Mouse (Mus musculus) kidney, postnatal 14 days (tissue): ENCODE data around the gene Vars.
"Not testable (repeated sequence)": the region's sequence is repeated elsewhere in the genome, so short reads cannot be mapped to it uniquely, and the experiment has no call there.

Experiments used
- DNase-seq: peaks from one replicate; pipeline ENCODE4 v3.0.0; 2022; ENCODE audit warnings: mixed read lengths

Gene Vars

DNA sequence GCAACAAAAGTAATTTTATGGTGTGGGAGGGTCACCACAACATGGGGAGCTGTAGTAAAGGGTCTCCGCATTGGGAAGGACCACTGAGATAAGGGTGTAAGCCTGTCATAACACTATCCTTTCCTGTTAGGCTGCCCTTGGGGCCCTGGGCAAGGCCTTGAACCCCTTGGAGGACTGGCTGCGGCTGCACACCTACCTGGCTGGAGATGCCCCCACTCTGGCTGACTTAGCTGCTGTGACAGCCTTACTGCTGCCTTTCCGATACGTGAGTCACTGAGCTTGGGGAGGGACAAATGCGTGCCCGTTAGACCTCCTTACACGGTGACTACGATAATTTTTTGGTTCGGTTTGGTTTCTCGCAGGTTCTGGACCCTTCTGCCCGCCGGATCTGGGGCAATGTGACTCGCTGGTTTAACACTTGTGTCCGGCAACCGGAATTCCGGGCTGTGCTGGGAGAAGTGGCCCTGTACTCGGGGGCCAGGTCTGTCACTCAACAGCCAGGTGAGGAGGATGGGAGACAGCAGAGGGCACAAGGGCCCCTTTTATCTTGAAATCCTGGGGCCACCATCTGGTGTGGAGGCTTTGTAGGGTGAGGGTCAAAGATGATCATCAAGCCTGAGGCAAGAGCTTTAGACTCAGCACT, 3.4 kb downstream of the Vars start:
- no peak for DNase-seq

DNA sequence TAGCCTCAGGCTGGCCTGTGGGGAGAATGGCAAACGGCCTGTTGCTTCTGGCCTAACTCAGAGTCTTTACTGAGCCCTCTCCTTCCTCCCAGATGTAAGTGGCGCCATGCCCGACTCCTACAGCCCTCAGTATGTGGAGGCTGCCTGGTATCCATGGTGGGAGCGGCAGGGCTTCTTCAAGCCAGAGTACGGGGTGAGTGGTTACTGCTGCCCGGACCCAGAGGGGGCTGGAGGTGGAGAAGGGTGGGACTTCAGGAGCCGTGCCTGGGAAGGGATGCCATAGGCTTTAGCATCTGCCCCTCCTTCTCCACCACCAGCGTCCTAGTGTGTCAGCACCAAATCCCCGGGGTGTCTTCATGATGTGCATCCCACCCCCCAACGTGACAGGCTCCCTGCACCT, 4.4 kb downstream of the Vars start:
- no peak for DNase-seq

DNA sequence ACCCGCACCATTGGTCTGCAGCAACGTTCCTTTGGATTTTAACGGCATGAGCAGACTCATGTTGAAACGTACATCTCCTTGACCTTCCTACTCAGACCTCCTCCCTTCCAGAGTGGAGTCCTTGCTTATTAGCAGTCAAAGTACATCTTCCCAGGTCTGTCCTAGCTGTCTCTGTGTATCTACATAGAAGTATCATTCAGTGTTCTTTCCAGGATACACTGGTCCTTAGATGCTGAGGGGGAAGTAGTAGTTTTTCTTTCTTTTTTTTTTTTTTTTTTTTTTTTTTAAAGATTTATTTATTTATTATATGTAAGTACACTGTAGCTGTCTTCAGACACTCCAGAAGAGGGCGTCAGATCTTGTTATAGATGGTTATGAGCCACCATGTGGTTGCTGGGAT, 5.1 kb downstream of the Vars start:
- DNase-seq, result not testable (repeated sequence)

DNA sequence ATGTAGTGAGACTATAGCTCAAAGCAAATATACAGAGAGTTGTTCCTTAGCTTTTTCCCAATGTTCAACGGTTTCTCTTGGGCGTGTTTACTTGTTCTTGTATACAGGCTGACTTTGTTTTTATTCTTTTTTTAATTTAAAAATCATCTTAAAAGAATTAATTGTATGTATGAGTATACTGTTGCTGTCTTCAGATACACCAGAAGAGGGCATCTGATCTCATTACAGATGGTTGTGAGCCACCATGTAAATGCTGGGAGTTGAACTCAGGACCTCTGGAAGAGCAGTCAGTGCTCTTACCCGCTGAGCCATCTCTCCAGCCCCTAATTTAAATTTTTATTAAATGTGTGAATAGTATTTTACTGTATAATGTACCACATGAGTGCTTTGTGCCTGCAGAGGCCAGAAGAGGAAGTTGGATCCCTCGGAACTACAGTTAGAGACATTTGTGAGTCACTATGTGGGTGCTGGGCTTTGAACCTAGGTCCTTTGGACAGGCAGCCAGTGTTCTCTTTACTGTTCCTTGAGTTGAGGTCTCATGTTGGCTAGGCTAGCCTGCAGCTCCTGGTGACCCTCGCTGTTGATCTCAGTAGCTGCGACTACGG, 6.7 kb downstream of the Vars start:
- DNase-seq, result no peak

DNA sequence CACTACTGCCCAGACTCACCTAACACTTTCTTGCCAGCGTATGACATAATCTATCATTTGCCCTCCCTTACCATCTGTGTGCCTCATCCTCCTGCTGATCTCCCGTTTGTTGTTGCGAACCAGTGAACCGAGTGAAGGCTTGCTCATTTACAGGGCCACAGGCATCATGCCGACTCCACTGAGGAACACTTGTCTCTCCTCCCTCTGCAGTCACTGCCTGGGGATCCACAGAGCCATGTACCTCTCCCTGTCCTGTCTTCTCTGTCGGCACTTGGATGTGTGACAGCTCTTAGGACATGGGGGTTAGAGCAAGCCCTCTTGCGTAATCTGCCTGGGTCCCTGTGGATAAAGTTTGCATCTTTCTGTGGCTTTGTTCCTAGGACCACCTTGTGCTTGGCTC, 8.8 kb downstream of the Vars start:
- no peak for DNase-seq

DNA sequence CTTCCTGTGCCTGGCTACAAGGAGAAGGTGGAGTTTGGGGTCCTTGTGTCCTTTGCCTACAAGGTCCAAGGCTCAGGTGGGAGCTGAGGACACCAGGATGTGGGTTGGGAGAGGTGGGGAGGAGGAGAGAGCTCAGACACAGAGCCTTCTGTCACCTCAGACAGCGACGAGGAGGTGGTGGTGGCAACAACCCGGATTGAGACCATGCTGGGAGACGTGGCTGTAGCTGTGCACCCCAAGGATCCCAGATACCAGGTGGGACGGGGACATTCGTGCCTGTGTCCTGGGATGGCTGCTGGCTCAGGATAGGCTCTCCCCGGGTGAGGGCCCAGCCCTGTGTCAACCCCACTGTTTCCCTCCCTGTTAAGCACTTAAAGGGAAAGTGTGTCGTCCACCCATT, 10.7 kb downstream of the Vars start:
- no peak for DNase-seq

DNA sequence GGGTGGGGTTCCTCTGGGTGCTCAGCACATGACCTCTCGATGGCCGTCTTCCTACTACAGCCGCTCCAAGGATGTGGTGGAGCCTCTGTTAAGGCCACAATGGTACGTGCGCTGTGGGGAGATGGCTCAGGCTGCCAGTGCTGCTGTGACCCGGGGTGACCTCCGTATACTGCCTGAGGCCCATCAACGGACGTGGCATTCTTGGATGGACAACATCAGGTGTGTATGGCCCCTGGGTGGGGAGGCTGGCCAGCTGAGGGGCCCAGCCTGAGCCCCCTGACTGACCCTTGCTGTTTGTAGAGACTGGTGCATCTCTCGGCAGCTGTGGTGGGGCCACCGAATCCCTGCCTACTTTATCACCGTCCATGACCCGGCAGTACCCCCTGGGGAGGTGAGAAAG, 11.6 kb downstream of the Vars start:
- no peak for DNase-seq

DNA sequence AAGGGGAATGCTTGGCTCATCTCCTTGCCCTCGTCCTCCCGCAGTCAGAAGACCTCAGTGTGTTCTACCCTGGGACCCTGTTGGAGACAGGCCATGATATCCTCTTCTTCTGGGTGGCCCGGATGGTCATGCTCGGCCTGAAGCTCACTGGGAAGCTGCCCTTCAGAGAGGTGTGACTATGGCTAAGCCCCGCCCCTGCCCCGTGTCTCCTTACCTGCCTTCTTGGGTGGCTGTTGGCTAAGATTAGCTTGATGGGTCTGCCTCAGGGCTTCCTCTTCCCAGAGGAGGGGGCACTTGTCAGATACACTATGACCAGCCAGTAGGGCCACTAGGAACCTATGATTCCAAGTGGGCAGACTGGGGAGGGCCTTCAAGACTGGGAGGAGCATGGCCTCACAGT, 12.4 kb downstream of the Vars start:
- no peak for DNase-seq

DNA sequence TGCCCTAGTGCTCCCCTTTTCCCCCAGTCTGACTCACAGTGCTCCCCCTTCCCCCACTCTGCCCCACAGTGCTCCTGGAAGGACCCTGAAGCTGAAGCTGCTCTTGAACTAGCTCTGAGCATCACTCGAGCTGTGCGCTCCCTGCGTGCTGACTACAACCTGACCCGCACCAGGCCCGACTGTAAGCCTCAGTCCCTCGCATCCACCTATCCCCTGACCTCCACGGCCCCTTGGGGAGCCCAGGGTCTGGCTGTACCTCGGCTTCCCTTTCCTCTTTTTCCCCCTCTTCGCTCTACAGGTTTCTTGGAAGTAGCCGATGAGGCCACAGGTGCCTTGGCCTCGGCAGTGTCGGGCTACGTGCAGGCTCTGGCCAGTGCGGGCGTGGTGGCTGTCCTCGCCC, 14.5 kb downstream of the Vars start:
- DNase-seq, result no peak

DNA sequence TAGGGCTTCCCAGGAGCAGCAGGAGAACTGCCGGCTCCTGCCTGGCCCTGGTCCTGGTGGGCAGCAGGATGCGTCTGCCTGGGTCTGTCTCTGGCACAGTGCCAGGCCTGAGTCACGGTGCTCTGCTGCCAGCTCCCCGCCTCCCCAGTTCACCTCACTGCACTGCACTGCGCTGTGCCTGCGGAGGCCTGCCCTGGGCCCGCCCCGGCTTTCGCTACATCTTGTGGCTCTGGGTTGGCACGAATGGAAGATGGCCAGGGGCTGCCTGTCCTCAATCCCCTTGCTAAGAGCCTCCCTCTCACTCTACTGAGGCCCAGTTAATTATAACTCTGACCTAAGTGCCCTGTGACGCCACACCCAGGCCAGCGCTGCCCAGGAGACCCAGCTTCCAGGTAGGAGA, 15.6 kb downstream of the Vars start, which contains the start of gene Vwa7:
TSS of gene Vwa7 (plus strand) at position 204 of the 400 bp plus-strand sequence.
- DNase-seq, result peak; percentile 46

DNA sequence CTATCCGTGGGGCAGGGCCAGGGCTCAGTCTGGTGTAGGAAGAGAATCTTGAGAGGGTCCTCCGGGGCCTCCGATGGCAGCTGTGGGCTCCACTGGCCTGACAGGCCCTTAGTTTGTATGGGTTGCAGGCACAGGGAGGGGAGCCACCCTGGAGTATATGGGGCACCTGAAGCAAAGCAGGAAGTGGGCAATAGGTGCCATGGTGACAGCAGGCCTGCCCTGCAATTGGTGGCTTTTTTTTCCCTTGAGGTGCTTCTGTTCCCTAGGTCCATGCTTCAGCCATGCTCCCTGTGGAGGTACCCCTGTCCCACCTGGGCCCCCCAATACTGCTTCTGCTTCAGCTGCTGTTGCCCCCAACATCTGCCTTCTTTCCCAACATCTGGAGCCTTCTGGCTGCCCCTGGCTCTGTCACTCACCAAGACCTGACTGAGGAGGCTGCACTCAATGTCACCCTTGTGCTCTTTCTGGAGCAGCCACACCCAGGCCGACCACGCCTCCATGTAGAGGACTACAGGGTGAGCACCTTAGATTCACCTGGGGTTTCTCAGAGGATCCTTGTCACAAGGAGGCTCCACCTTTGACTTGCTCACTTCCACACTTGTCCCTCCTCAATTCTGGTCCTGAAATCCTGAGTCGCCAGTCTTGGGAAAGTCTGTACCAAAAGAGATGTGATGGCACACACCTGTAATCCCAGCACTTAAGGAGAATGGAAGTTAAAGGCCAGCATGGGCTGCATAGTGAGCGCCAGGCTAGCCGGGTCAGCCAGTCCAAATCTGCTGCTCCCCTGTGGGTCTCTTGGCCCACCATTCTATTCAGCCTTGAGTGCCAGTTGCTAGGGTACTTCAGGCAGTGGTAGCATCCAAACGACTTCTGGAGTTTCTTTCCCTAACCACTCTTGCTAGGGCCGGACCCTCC, 16.3 kb downstream of the Vars start:
- no peak for DNase-seq

DNA sequence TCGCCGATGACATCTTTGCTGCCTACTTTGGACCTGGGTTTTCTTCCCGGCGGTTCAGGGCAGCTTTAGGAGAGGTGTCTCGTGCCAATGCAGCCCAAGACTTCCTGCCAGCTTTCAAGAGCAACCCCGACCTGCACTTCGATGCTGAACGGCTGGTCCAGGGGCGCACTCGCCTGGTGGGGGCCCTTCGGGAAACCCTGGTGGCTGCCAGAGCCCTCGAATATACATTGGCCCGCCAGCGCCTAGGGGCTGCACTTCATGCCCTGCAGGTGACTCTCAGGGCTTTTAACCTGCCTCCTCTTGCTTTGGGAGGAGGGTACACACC, 16.9 kb downstream of the Vars start:
- no peak for DNase-seq

DNA sequence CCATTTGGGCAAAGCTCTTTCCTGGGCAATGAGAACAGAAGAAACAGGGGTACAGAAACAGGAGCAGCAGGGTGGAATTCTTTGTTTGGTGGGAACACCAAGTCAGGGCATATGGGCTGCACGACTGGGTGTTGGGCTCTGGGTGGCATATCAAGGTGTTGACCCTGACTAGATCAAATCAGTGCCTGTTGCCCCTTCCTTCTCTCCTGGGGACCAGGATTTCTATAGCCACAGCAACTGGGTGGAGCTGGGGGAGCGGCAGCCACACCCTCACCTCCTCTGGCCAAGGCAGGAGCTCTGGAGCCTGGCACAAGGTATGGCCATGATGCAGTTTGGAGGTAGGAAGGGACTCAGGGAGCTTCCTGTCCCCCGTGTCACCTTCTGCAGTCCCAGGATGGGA, 17.4 kb downstream of the Vars start:
- DNase-seq, result no peak

DNA sequence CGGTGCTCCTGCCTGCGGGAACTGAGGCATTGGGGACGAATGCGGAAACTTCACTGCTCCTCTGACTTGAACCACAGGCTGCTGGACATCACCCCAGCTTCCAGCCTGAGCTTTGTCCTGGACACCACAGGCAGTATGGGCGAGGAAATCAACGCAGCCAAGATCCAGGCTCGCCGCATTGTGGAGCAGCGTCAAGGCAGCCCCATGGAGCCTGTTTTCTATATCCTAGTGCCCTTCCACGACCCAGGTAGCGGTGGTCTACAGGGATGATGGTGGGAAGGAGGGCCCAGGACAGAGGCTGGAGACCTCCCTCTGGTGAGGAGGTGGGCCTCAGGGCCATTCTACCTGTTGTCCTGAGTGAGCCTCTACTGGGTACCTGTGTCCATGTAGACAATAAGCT, 19.1 kb downstream of the Vars start:
- no peak for DNase-seq

DNA sequence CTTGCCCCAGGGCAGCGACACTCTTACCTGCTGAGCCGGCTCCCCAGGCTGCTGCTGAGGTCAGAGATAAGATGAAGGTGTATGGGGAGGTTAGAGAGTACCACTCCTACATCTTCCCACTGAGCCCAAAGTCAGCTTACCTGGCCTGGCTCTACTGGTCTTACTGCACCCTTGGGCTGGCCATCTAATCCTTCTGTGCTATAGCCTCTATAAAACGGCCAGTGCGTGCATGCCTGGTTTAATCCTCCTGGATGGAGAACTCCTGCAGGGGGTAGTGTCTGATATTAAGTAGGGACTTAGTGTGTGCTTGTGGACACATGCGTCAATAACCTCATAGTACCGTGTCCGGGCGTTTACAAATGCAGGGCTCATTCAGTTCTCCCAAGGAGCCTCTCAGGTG, 19.8 kb downstream of the Vars start:
- no peak for DNase-seq

DNA sequence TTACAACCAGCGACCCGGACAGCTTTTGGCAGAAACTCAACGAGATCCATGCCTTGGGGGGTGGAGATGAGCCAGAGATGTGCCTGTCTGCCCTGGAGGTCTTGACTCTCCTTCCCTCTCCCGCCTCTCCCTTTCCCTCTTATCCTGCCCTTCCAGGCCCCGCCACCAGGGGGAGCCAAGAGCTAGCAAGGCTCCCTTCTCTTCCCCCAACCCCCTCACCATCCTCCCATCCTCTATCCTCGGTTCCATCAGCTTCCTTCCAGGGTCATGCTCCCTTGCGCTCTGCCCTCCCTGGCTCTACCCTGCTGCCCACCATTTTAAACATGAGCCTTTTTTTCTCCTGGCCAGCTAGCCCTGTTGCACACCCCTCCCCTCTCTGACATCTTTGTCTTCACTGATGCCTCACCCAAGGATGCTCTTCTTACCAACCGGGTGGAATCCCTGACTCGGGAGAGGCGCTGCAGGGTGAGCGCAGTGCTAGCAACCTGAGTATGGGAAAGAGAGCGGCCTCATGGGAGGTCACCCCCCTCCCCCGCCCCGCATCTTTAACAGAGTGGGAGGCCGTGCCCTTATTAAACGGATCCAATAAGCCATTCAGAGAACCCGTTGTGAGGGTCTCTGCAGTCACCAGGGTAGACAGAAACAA, 20.5 kb downstream of the Vars start:
- peak; percentile 90 for DNase-seq

DNA sequence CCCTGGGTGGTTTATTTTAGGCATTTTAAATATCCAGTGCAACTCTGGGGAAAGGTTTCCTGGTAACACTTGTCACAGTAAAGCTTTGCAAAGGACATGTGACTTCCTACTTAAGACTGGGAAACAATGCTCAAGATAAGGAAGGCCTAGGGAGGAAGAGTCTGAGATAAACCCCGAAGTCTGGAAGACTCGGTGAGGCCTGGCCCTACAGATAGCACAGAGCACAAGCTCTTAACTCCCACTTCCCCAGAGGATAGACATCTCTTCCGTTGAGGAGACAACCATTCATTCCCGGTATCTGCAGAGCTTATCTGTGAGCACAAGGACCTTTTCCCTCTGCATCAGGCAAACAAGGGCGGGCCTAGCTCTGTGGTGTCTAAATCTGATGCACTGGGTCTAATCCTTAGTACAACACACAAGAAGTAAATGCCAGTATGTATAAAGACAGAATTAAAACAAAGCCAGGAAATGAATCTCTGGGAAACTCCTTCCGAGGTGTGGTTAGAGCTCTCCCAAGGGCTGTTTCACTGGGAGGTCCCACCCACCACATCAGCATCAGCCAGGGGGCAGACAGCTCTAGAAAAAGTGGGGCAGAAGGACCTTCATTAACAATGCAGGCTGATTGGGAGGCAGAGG, 21.2 kb downstream of the Vars start:
- no peak for DNase-seq

DNA sequence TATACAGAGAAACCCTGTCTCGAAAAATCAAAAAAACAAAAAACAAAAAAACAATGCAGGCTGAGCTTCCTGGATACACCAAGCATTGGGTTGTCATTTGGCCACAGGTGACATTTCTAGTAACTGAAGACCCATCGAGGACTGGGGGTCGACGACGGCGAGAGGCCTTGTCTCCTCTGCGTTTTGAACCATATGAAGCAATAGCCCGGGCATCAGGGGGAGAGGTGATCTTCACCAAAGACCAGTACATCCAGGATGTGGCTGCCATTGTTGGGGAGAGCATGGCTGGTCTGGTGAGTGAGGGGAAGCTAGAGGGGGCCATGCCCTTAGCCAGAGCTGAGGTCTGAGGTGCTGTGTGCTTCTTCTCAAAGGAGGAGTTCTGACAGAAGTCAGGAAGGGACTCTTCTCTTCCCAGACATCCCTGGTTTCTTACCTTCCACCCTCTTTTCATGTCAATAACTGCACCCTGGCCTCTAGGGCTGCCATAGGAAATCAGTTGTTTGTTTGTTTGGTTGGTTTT, 21.8 kb downstream of the Vars start:
- no peak for DNase-seq

DNA sequence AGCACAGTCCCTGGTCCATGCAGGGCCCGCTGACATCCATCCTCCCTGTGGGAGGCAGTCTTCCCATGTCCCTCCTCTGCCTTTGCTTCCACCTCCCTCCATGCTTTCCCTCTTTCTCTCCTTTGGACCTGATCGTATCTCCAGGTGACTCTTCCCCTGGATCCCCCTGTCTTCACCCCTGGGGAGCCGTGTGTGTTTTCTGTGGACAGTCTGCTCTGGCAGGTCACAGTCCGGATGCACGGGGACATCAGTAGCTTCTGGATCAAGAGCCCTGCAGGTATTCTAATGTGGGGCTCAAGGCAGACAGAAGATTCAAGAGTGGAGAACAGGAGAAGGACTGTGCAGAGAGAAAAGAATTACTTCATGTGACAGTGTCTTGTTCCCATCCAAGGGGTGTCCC, 22.4 kb downstream of the Vars start:
- no peak for DNase-seq

DNA sequence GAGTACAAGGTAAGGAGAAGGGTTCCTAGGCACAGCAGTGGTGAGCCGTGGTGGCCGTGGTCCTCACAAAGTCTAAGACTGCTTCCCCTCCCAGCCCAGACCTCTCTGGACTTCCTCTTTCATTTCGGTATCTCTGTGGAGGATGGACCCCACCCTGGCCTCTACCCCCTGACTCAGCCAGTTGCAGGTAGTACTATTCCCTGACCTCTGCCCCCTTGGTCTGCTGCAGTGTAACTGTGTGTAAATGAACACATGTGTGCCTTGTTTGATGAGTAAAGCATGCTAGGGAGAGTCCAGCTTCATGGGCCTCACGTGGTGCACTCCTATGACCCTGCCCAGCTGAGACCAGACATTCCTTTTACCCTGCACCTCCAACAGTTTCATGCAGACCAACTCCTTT, 23.0 kb downstream of the Vars start:
- DNase-seq, result no peak

DNA sequence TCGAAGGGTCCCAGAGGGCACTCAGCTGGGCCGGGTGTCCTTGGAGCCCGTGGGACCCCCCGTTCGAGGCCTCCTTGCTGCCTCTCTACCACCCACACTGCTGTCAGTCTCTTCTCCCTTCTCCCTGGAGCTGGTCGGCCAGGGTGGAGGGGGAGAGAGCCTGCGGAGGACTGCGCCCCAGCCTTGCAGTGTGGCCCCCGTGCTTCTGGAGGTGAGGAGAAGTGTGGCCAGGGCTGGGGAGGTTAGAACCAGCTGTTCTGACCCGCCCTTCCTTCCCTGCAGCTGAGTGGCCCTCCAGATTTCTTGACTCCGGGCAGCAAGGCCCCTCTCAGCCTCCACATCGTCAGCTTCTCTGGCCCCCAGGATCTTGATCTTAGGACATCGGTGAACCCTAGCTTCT, 23.5 kb downstream of the Vars start:
- no peak for DNase-seq

DNA sequence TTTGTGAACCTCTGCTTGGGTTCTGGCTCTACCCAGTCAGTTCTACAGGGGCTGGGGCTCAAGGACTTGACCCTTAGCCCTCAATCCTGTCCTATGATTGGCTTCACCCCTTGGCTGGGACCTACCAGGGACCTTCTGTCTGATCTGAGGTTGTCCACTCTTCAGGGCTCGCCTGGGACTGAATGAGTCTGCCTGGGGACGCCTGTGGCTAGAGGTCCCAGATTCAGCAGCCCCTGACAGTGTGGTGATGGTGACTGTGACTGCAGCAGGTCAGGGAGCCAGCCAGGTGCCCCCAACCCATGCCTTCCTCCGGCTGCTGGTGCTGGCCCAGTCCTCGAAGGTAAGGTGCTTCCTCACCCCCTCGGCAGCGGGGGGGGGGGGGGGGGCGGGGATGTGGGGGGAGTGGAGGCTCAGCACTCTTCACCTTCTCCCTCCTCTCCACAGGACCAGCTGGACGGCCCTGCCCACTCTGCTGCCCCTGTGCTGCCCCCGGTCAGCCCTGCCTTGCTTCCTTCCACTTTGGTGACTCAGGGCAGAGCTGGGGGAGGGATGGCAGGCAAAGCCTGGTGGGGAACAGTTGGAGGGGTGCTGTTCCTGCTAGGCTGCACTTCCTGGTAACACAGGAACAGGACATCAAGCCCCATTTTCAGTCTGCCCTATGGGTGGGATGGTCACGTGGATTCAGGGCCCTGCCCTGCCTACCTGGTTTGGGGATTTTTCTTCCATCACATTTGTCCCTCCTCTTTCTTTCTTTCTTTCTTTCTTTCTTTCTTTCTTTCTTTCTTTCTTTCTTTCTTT, 24.1 kb downstream of the Vars start:
- DNase-seq, result no peak
